Mouse (Mus musculus) erythroblast, embryonic 14.5 days (primary cell): Measurements from ENCODE around the gene Patj.

ENCODE experiments used
- GATA1 ChIP-seq: IDR thresholded peaks from 2 replicates; pipeline ENCODE4 v1.6.1; 2012; ENCODE audit warnings: low read length, inconsistent platforms, mixed read lengths
- TAL1 ChIP-seq: IDR thresholded peaks from 3 replicates; pipeline ENCODE4 v1.6.1; 2012; ENCODE audit warnings: low read length, inconsistent platforms, mixed read lengths

- TF ChIP-seq GATA1 (no peak), TAL1 (no peak)
Measured at GRCm38 (mm10) chr4:98727959-98728347, 332.4 kb downstream of the Patj start.
